In the genomic region with DNA sequence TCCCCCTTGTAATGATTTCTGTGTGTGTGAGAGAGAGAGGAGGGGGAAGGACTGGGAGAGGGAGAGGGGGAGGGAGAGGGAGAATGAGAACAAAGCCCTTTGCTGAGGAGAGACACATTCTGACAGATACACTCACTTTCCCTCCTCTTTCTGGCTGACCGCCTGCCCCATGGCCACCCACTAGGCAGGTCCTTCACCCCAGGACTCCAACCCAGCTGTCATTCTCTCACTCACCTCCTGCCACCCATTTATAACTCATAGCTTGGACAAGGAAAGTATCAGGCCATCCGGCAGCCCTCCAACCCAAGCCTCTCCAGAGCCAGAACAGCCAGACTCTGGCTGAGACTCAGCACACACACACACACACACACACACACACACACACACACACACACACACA, we compare ENCODE assay signal across 12 mouse cellular contexts. TPM values are rescaled to one million over a fixed set of nuclear protein-coding genes. Genes with fewer than 3 reads are reported as not detected.
DNase-seq lines count a peak whose midpoint lies in the region; ATAC-seq lines count a peak whose summit lies in the region.
"Had no signal": no experiment of that assay in that cellular context is flagged by ENCODE, and none has a peak within 500 bp of the region (broad histone marks: within the 10 kb centered on the region; RNA-seq: fewer than 3 reads in every experiment).

No protein-coding gene starts in this region.

- no peak overlapping the region for H3K9ac ChIP-seq in midbrain, embryonic 14.5 days (replicated peaks; ENCODE audit: low read length)

- H3K36me3 ChIP-seq in midbrain, embryonic 14.5 days (ENCODE audit: control insufficient read depth, insufficient read depth, low read length) = no peaks in the 10 kb centered on the region

- H3K4me3 ChIP-seq in midbrain, embryonic 14.5 days (replicated peaks; ENCODE audit: low read depth, low read length) = no peak overlapping the region

- no peaks in the 10 kb centered on the region for H3K27me3 ChIP-seq in midbrain, embryonic 14.5 days (ENCODE audit: control insufficient read depth, insufficient read depth, low read length)

- 9% methylated on average over 2 of the region's 2 CpGs for WGBS in midbrain, embryonic 14.5 days

- no peak overlapping the region for H3K27ac ChIP-seq in midbrain, embryonic 14.5 days (replicated peaks; ENCODE audit: low read depth, low read length)

- DNase-seq in cerebellum, postnatal 14 days = peak; percentile 78 to 86
- no peak for DNase-seq in cerebellum, adult 11 months
- DNase-seq in left cerebral cortex, postnatal 4 days = peak; percentile 89
- no peak for DNase-seq in left cerebral cortex, postnatal 14 days (ENCODE audit: low spot score in 2 of 2)
- peak; percentile 23 to 43 for DNase-seq in heart, postnatal 14 days
- no peak for DNase-seq in midbrain, embryonic 14.5 days
- no peak for DNase-seq in ovary, postnatal 36 days (ENCODE audit: low spot score)
- DNase-seq: adrenal gland, postnatal 25 days; cerebellum, postnatal 36 days; kidney, adult 2 months had no signal

- intact Hi-C loops in left cerebral cortex, postnatal 4 days (cut with DNase I) = no loop called here
- intact Hi-C loops in left cerebral cortex, postnatal 14 days (cut with DNase I) = no loop called here
- intact Hi-C loops in heart, postnatal 14 days (cut with DNase I) = no loop called here

- no peaks in the 10 kb centered on the region for H3K9me3 ChIP-seq in midbrain, embryonic 14.5 days (ENCODE audit: control insufficient read depth, low read length)

- H3K4me1 ChIP-seq in midbrain, embryonic 14.5 days (ENCODE audit: control insufficient read depth, insufficient read depth, low read length) = no peaks in the 10 kb centered on the region

- 0 out of 2 replicates have a peak, but pooled peaks have one; percentile 24 for ATAC-seq in midbrain, embryonic 14.5 days (ENCODE audit: low FRiP score, low TSS enrichment)
- no peak for ATAC-seq in erythroblast, adult 5-6 weeks (replicated peaks; ENCODE audit: low FRiP score, poor library complexity, severe bottlenecking)

- no peak overlapping the region for H3K4me2 ChIP-seq in midbrain, embryonic 14.5 days (ENCODE audit: low read length)

RNA-seq across cellular contexts. Expression of a gene that starts 10.0 kb away (rescaled TPM):
- total RNA-seq in left cerebral cortex, postnatal 4 days (2021) = not detected
- total RNA-seq in left cerebral cortex, postnatal 14 days (2021) = not detected
- total RNA-seq in heart, postnatal 14 days (2021) = not detected
- 0.09 TPM in 1 of 2 replicates, not detected in the other for polyA plus RNA-seq in midbrain, embryonic 14.5 days (2014; fragmentation: Nextera tagmentation; extraction: Ambion mirVana)
- 4.2 and 4.4 TPM in 2 replicates for total RNA-seq in erythroblast, adult 5-6 weeks (2015; ENCODE audit: low replicate concordance)
- total RNA-seq in erythroblast, adult 5-6 weeks (2017; ENCODE audit: low replicate concordance) = 6.5 and 15.5 TPM in 2 replicates
- total RNA-seq: adrenal gland, postnatal 25 days; left cerebral cortex, postnatal 10 days had no signal
- polyA plus RNA-seq: kidney, adult 2 months had no signal

RNA-seq across cellular contexts. Expression of a gene that starts 13.0 kb away (rescaled TPM):
- total RNA-seq in left cerebral cortex, postnatal 4 days (2021) = not detected
- 1 to 10 TPM in 1 of 2 experiments, under 1 TPM in 1; 0.82 to 1.3 TPM for total RNA-seq in left cerebral cortex, postnatal 14 days (2021)
- total RNA-seq in heart, postnatal 14 days (2021) = not detected
- not detected in 2 replicates for polyA plus RNA-seq in midbrain, embryonic 14.5 days (2014; fragmentation: Nextera tagmentation; extraction: Ambion mirVana)
- not detected in 2 replicates for total RNA-seq in erythroblast, adult 5-6 weeks (2015; ENCODE audit: low replicate concordance)
- not detected in 2 replicates for total RNA-seq in erythroblast, adult 5-6 weeks (2017; ENCODE audit: low replicate concordance)
- total RNA-seq: adrenal gland, postnatal 25 days had no signal
- polyA plus RNA-seq: kidney, adult 2 months had no signal

RNA-seq across cellular contexts. Expression of a gene that starts 52.0 kb away (rescaled TPM):
- 1 to 10 TPM; 5.6 to 6.1 TPM for total RNA-seq in left cerebral cortex, postnatal 4 days (2021)
- 1 to 10 TPM; 6.9 to 7.1 TPM for total RNA-seq in left cerebral cortex, postnatal 14 days (2021)
- total RNA-seq in heart, postnatal 14 days (2021) = 1 to 10 TPM; 4.5 to 5.0 TPM
- polyA plus RNA-seq in midbrain, embryonic 14.5 days (2014; fragmentation: Nextera tagmentation; extraction: Ambion mirVana) = 9.3 and 9.9 TPM in 2 replicates
- 1.7 and 1.9 TPM in 2 replicates for total RNA-seq in erythroblast, adult 5-6 weeks (2015; ENCODE audit: low replicate concordance)
- total RNA-seq in erythroblast, adult 5-6 weeks (2017; ENCODE audit: low replicate concordance) = 1.4 and 1.7 TPM in 2 replicates

RNA-seq across cellular contexts. Expression of a gene that starts 55.2 kb away (rescaled TPM):
- 100 to 1,000 TPM; 441 to 470 TPM for total RNA-seq in left cerebral cortex, postnatal 4 days (2021)
- 100 to 1,000 TPM; 264 to 291 TPM for total RNA-seq in left cerebral cortex, postnatal 14 days (2021)
- total RNA-seq in heart, postnatal 14 days (2021) = 100 to 1,000 TPM; 465 to 538 TPM
- 4.1 and 6.4 TPM in 2 replicates for polyA plus RNA-seq in midbrain, embryonic 14.5 days (2014; fragmentation: Nextera tagmentation; extraction: Ambion mirVana)
- total RNA-seq in erythroblast, adult 5-6 weeks (2015; ENCODE audit: low replicate concordance) = 19.8 and 50.6 TPM in 2 replicates
- 443 and 524 TPM in 2 replicates for total RNA-seq in erythroblast, adult 5-6 weeks (2017; ENCODE audit: low replicate concordance)

RNA-seq across cellular contexts. Expression of a gene that starts 58.0 kb away (rescaled TPM):
- total RNA-seq in left cerebral cortex, postnatal 4 days (2021) = 10 to 100 TPM; 74.6 to 86.0 TPM
- 10 to 100 TPM in 1 of 2 experiments, 1 to 10 TPM in 1; 4.3 to 21.5 TPM for total RNA-seq in left cerebral cortex, postnatal 14 days (2021)
- total RNA-seq in heart, postnatal 14 days (2021) = 100 to 1,000 TPM in 1 of 2 experiments, 10 to 100 TPM in 1; 49.0 to 131 TPM
- polyA plus RNA-seq in midbrain, embryonic 14.5 days (2014; fragmentation: Nextera tagmentation; extraction: Ambion mirVana) = 3.4 and 4.6 TPM in 2 replicates
- total RNA-seq in erythroblast, adult 5-6 weeks (2015; ENCODE audit: low replicate concordance) = 20.7 and 32.7 TPM in 2 replicates
- total RNA-seq in erythroblast, adult 5-6 weeks (2017; ENCODE audit: low replicate concordance) = 925 and 1,298 TPM in 2 replicates

Comparison
In these comparisons a context has a peak if more than half of its experiments do, and no peak if none do; other contexts are left out.
1. DNase-seq: peak in cerebellum, postnatal 14 days (2 of 2), left cerebral cortex, postnatal 4 days (single experiment) and heart, postnatal 14 days (2 of 2); none in cerebellum, adult 11 months (single experiment), left cerebral cortex, postnatal 14 days (0 of 2), midbrain, embryonic 14.5 days (single experiment) and ovary, postnatal 36 days (single experiment).
2. RNA of a gene that starts 10.0 kb away (total RNA-seq): 4.2 to 15.5 TPM in erythroblast, adult 5-6 weeks; not detected in left cerebral cortex, postnatal 14 days, not detected in heart, postnatal 14 days and not detected in left cerebral cortex, postnatal 4 days; every median in the first group is over 4 times any median in the second.